Mouse (Mus musculus) liver, adult 2 months (tissue): ENCODE measurements around the gene Arhgap28. TPM values are rescaled to one million over a fixed set of nuclear protein-coding genes. Genes with fewer than 3 reads are reported as not detected.

Experiments used
- DNase-seq: peaks from one replicate; pipeline ENCODE4 v3.0.0-alpha.2; 2011; ENCODE audit warnings: low read depth, low spot score; ENCODE audit errors: extremely low read depth
- H3K27ac ChIP-seq: fragments of 200-500 bp; replicated peaks from 2 replicates; pipeline ENCODE4 v1.5.1; 2012; ENCODE audit warnings: low read depth, mild to moderate bottlenecking, control low read depth, inconsistent platforms, low read length; ENCODE audit not compliant: insufficient read depth
- H3K27me3 ChIP-seq: fragments of 200-500 bp; 2 replicates; pipeline ENCODE4 v1.6.1; 2012; ENCODE audit warnings: mild to moderate bottlenecking, moderate library complexity, low read length, inconsistent platforms; ENCODE audit not compliant: control insufficient read depth, insufficient read depth
- H3K36me3 ChIP-seq: fragments of 200-500 bp; 2 replicates; pipeline ENCODE4 v1.6.1; 2012; ENCODE audit warnings: low read length, inconsistent platforms; ENCODE audit not compliant: control insufficient read depth, insufficient read depth
- H3K4me1 ChIP-seq: fragments of 200-500 bp; 2 replicates; pipeline ENCODE4 v1.6.1; 2011; ENCODE audit warnings: low read length; ENCODE audit not compliant: control insufficient read depth, insufficient read depth
- H3K4me3 ChIP-seq: fragments of 200-500 bp; 2 replicates; pipeline ENCODE4 v1.5.1; 2011; ENCODE audit warnings: low read depth, mild to moderate bottlenecking, control low read depth, low read length, moderate library complexity; ENCODE audit not compliant: insufficient read depth
- H3K79me2 ChIP-seq: fragments of 200-500 bp; 2 replicates; pipeline ENCODE4 v1.6.1; 2012; ENCODE audit warnings: inconsistent platforms, mild to moderate bottlenecking, low read length, moderate library complexity; ENCODE audit not compliant: control insufficient read depth, insufficient read depth
- H3K9ac ChIP-seq: fragments of 200-500 bp; 2 replicates; pipeline ENCODE4 v1.6.1; 2012; ENCODE audit warnings: low read depth, mild to moderate bottlenecking, control low read depth, inconsistent platforms, low read length
- CTCF ChIP-seq: fragments of 200-500 bp; IDR thresholded peaks from 2 replicates; pipeline ENCODE4 v1.5.1; 2011; ENCODE audit warnings: low read depth, low read length, control low read depth
- POLR2A ChIP-seq: fragments of 200-500 bp; IDR thresholded peaks from 2 replicates; pipeline ENCODE4 v1.6.1; 2011; ENCODE audit warnings: low read length, control low read depth; ENCODE audit not compliant: insufficient read depth; ENCODE audit errors: extremely low read depth
- WGBS: fragments of 180-500 bp; shearing (Covaris S2); methylation state at CpG from one replicate; pipeline ENCODE4 v1.1.7; 2018; 5-methylcytosine and 5-hydroxymethylcytosine counted together
- polyA plus RNA-seq: library from polyadenylated mRNA; depleted of rRNA; stranded (reverse); fragments of >200 nt; gene quantifications from 2 replicates; pipeline ENCODE4 v1.2.3, GENCODE M21; 2012
- total RNA-seq: library from RNA; depleted of rRNA; stranded (reverse); fragments of >200 nt; gene quantifications from 2 replicates; pipeline ENCODE4 v1.2.3, GENCODE M21; 2014

Gene Arhgap28
- total and polyA plus RNA-seq, 2 experiments = 0.11 to 0.37 TPM

DNA sequence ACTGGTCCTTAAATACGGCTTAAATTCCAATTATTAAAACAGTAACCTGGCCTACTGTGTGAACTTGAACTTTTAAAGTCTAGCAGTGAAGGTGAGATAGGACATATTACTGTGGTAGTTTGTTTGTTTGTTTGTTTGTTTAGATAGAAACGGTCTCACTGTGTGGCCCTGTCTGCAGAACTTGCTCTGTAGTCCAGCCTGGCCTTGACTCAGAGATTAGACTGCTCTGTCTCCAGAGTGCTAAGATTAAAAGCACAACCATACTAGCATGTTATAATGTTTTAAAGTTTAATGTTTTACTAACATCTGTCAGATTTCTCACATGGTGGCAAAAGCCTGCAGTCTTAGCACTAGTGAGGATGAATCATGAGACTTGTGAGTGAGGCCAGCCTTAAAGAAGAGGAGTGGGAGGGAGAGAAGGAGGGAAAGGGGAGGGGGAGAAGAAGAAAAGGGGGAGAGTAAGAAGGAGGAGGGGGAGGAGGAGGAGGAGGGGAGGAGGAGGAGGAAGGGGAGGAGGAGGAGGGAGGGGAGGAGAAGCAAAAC is 8.6 kb downstream of the Arhgap28 start:
- H3K4me1 ChIP-seq = no peaks in the 10 kb centered on the region
- TF ChIP-seq POLR2A = no peak
- TF ChIP-seq CTCF = no peak
- H3K27me3 ChIP-seq = no peaks in the 10 kb centered on the region; the same call in 1 of the 2 replicates
- H3K27ac ChIP-seq = no peak overlapping the region
- no peak overlapping the region for H3K9ac ChIP-seq
- no peaks in the 10 kb centered on the region for H3K36me3 ChIP-seq
- no peak for DNase-seq
- no peaks in the 10 kb centered on the region for H3K79me2 ChIP-seq
- WGBS = 63% methylated on average over 2 of the region's 2 CpGs
- H3K4me3 ChIP-seq = no peak overlapping the region

DNA sequence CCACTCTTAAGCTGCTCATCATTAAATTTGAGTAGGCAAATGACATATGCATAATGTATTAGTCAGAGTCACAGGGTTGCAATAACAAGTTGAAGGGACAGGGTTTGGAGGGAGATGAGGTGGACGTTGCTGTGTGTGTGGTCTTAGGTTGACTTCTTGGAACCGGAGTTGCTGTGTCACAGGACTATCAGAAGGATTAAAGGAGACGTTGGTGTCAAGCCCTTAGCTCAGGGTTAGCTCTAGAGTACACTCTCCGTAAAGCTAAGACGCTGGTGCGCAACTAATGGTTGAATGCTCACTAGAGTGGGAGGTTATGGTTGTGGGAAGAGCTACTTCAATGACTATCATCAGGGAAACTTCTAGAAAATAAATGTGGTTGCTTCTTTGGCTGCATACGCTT is 9.1 kb downstream of the Arhgap28 start:
- Histone ChIP-seq H3K27ac (no peak overlapping the region), H3K27me3 (no peaks in the 10 kb centered on the region; the same call in 1 of the 2 replicates), H3K4me3 (no peak overlapping the region), H3K79me2 (no peaks in the 10 kb centered on the region), H3K9ac (no peak overlapping the region), H3K36me3 (no peaks in the 10 kb centered on the region), H3K4me1 (no peaks in the 10 kb centered on the region)
- DNase-seq = no peak
- 84% methylated on average over 7 of the region's 7 CpGs for whole genome bisulfite sequencing
- TF ChIP-seq POLR2A (no peak), CTCF (no peak)

DNA sequence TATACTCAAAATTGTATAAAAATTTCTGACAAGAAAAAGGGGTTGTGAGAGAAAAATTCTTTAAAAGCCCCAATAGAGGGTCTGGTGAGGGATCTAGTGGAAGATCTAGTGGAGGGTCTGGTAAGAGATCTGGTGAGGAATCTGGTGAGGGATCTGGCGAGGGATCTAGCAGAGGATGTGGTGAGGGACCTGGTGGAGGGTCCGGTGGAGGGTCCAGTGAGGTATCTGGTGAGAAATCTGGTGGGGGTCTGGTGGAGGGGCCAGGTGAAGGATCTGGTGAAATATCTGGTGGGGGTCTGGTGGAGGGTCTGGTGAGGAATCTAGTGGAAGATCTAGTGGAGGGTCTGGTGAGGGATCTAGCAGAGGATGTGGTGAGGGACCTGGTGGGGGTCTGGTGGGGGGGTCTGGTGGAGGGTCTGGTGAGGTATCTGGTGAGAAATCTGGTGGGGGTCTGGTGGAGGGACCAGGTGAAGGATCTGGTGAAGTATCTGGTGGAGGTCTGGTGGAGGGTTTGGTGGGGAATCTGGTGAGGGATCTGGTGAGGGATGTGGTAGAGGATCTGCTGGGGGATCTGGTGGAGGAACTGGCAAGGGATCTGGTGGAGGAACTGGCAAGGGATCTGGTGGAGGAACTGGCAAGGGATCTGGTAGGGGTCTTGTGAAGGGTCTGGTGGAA is 10.4 kb downstream of the Arhgap28 start:
- no peak overlapping the region for H3K9ac ChIP-seq
- H3K79me2 ChIP-seq = no peaks in the 10 kb centered on the region
- no peaks in the 10 kb centered on the region; the same call in 1 of the 2 replicates for H3K27me3 ChIP-seq
- no peak overlapping the region for H3K4me3 ChIP-seq
- H3K36me3 ChIP-seq = no peaks in the 10 kb centered on the region
- 83% methylated on average over 2 of the region's 2 CpGs for WGBS
- DNase-seq = no peak
- H3K4me1 ChIP-seq = no peaks in the 10 kb centered on the region
- no peak overlapping the region for H3K27ac ChIP-seq
- TF ChIP-seq POLR2A (no peak), CTCF (no peak)

DNA sequence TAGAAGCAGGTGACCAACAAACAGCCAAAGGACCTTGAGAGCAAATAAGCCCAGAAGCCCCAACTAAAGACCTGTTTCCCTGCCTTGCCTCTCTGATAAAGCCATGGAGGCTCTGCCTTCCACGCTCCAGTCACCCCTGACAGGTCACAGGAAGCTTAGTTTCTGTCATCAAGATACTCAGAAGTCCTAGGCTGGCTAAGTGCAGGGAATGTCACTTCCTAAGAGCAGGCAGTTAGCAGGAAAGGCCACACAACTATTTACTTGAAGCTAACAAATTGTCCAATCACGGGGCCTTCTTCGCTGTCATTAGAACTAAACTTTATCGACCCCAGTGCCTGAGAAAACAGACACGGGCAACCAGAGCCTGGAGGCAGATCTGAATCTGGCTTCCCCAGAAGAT is 14.2 kb downstream of the Arhgap28 start:
- Histone ChIP-seq H3K4me1 (no peaks in the 10 kb centered on the region), H3K27ac (peak overlapping the region; percentile 31; the same call in 1 of the 2 replicates), H3K36me3 (no peaks in the 10 kb centered on the region), H3K4me3 (no peak overlapping the region), H3K9ac (no peak overlapping the region), H3K27me3 (no peaks in the 10 kb centered on the region; the same call in 1 of the 2 replicates), H3K79me2 (no peaks in the 10 kb centered on the region)
- WGBS = 16% methylated on average over 5 of the region's 5 CpGs
- TF ChIP-seq CTCF (no peak), POLR2A (no peak)
- peak; percentile 9 for DNase-seq

DNA sequence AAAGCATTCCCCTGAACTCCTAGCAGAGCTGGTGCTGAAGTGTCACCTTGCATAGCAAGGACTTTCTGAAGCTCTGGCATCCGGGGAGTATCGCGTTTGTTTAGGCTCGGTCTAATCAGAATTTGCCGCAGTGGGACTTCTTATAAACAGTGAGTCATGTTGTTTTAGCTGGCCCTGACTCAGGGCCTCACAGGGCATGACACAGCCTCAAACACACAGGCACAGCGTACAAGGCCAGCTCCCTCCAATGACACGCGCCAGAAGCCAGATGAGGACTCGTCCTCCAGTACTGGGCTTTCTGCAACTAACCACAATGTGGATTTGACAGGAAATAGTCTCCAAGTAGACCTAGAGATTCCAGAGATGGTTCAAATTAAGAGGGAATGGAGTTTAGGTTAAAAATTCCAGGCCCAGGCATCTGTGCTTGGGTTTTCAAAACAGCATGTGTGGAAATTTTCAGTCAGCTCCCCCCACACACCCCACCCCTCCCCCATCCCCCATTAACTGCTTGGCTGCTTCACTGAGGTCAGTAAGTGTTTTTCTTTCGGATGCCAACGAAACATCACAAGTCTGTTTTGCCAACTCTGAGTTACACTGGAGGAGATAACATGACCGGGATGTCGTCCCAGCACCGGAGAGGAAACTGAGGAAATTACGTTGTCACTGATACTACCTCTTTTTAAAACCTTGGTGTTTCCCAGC is 14.8 kb downstream of the Arhgap28 start:
- peak; percentile 53 for DNase-seq
- WGBS = 20% methylated on average over 15 of the region's 15 CpGs
- no peaks in the 10 kb centered on the region for H3K79me2 ChIP-seq

More for the DNA sequence above, 14.8 kb downstream of the Arhgap28 start:
- no peak for TF ChIP-seq POLR2A
- TF ChIP-seq CTCF = no peak
- H3K4me3 ChIP-seq = no peak overlapping the region
- H3K27me3 ChIP-seq = no peaks in the 10 kb centered on the region; the same call in 1 of the 2 replicates
- H3K36me3 ChIP-seq = no peaks in the 10 kb centered on the region
- no peaks in the 10 kb centered on the region for H3K4me1 ChIP-seq
- H3K27ac ChIP-seq = 0 out of 2 replicates have a peak overlapping the region, but pooled peaks have one; percentile 31
- no peak overlapping the region for H3K9ac ChIP-seq
